Mouse (Mus musculus) midbrain, embryonic 13.5 days (tissue): Measurements from ENCODE around the gene Mfsd5. TPM values are rescaled to one million over a fixed set of nuclear protein-coding genes. Genes with fewer than 3 reads are reported as not detected.

Source experiments
- ATAC-seq: fragments of 200-750 bp; cut with Nextera tagmentation; 2 replicates; pipeline ENCODE4 v1.8.0; 2017; ENCODE audit warnings: mild to moderate bottlenecking, moderate TSS enrichment, moderate library complexity
- H3K27ac ChIP-seq: fragments of 300-500 bp; sonication (generic); 2 replicates; pipeline ENCODE4 v1.5.1; 2015; ENCODE audit warnings: inconsistent platforms, mild to moderate bottlenecking, moderate library complexity
- H3K27me3 ChIP-seq: fragments of 300-500 bp; sonication (generic); 2 replicates; pipeline ENCODE4 v1.6.1; 2015; ENCODE audit warnings: mild to moderate bottlenecking, inconsistent platforms
- H3K36me3 ChIP-seq: fragments of 300-500 bp; sonication (generic); 2 replicates; pipeline ENCODE4 v1.6.1; 2015; ENCODE audit warnings: mild to moderate bottlenecking, inconsistent platforms
- H3K4me1 ChIP-seq: fragments of 300-500 bp; sonication (generic); replicated peaks from 2 replicates; pipeline ENCODE4 v1.6.1; 2015; ENCODE audit warnings: inconsistent platforms
- H3K4me2 ChIP-seq: fragments of 300-500 bp; sonication (generic); replicated peaks from 2 replicates; pipeline ENCODE4 v1.6.1; 2015; ENCODE audit warnings: moderate library complexity, mild to moderate bottlenecking, inconsistent platforms
- H3K4me3 ChIP-seq: fragments of 300-500 bp; sonication (generic); replicated peaks from 2 replicates; pipeline ENCODE4 v1.5.1; 2015; ENCODE audit warnings: mild to moderate bottlenecking, inconsistent platforms
- H3K9ac ChIP-seq: fragments of 300-500 bp; sonication (generic); replicated peaks from 2 replicates; pipeline ENCODE4 v1.6.1; 2015; ENCODE audit warnings: mild to moderate bottlenecking, inconsistent platforms
- H3K9me3 ChIP-seq: fragments of 300-500 bp; sonication (generic); 2 replicates; pipeline ENCODE4 v1.6.1; 2016; ENCODE audit warnings: mild to moderate bottlenecking, inconsistent platforms
- WGBS: fragments of 180-500 bp; shearing (Covaris S2); methylation state at CpG from one replicate; pipeline ENCODE4 v1.1.7; 2015; 5-methylcytosine and 5-hydroxymethylcytosine counted together
- polyA plus RNA-seq: library from polyadenylated mRNA; unstranded; fragments of >200 nt; fragmentation: Nextera tagmentation; extraction: Ambion mirVana; gene quantifications from 2 replicates; pipeline ENCODE4 v1.2.1, GENCODE M21; 2015

Gene Mfsd5
- polyA plus RNA-seq, 1 experiment from 2014 or later: 53.4 TPM

- WGBS: 56% methylated on average over 5 of the region's 5 CpGs
Observed at GRCm38 (mm10) chr15:102250521-102250920, 28.7 kb upstream of the Mfsd5 start.

GRCm38 (mm10) chr15:102255547-102256255 is 23.6 kb upstream of the Mfsd5 start:
- Histone ChIP-seq H3K27me3 (peaks cover 82% of the 10 kb centered on the region), H3K9ac (no peak overlapping the region), H3K9me3 (no peaks in the 10 kb centered on the region), H3K27ac (no peak overlapping the region), H3K4me3 (no peak overlapping the region), H3K36me3 (no peaks in the 10 kb centered on the region), H3K4me2 (no peak overlapping the region), H3K4me1 (peaks cover 25% of the 10 kb centered on the region)
- whole genome bisulfite sequencing: 47% methylated on average over 13 of the region's 14 CpGs
- no peak for ATAC-seq

More at GRCm38 (mm10) chr15:102250521-102250920, 28.7 kb upstream of the Mfsd5 start:
- Histone ChIP-seq H3K4me1 (peaks cover 34% of the 10 kb centered on the region), H3K27ac (no peak overlapping the region), H3K4me2 (no peak overlapping the region), H3K9ac (no peak overlapping the region), H3K9me3 (no peaks in the 10 kb centered on the region), H3K4me3 (no peak overlapping the region), H3K36me3 (no peaks in the 10 kb centered on the region), H3K27me3 (peaks cover 79% of the 10 kb centered on the region)
- no peak for ATAC-seq

- H3K4me1 ChIP-seq: peaks cover 25% of the 10 kb centered on the region
- peak overlapping the region; percentile 90 for H3K4me2 ChIP-seq
- no peaks in the 10 kb centered on the region for H3K36me3 ChIP-seq
- no peaks in the 10 kb centered on the region for H3K9me3 ChIP-seq
- ATAC-seq: 0 out of 2 replicates have a peak, but pooled peaks have one; percentile 9
- H3K27ac ChIP-seq: no peak overlapping the region
- H3K4me3 ChIP-seq: peak overlapping the region; percentile 51
- 8% methylated on average over 22 of the region's 22 CpGs for WGBS
- peaks cover 74% of the 10 kb centered on the region for H3K27me3 ChIP-seq
- H3K9ac ChIP-seq: peak overlapping the region; percentile 69
Observed at GRCm38 (mm10) chr15:102256431-102257201, 22.6 kb upstream of the Mfsd5 start.

- H3K27me3 ChIP-seq: peaks cover 71% of the 10 kb centered on the region
- peak within 1 kb of the TSS; percentile 51 for H3K4me3 ChIP-seq
- no peaks in the 10 kb centered on the region for H3K36me3 ChIP-seq
- peak; percentile 40; the same call in 1 of the 2 replicates for ATAC-seq
- under 1% methylated on average over 37 of the region's 46 CpGs for WGBS
- H3K27ac ChIP-seq: no peak within 1 kb of the TSS
- peaks cover 25% of the 10 kb centered on the region for H3K4me1 ChIP-seq
- H3K9ac ChIP-seq: peak within 1 kb of the TSS; percentile 69
- no peaks in the 10 kb centered on the region for H3K9me3 ChIP-seq
- peak within 1 kb of the TSS; percentile 90 for H3K4me2 ChIP-seq
Observed at GRCm38 (mm10) chr15:102257202-102258075, 21.8 kb upstream of the Mfsd5 start, which contains the start of gene Rarg. Rarg (minus strand) TSS chr15:102257517.

DNA sequence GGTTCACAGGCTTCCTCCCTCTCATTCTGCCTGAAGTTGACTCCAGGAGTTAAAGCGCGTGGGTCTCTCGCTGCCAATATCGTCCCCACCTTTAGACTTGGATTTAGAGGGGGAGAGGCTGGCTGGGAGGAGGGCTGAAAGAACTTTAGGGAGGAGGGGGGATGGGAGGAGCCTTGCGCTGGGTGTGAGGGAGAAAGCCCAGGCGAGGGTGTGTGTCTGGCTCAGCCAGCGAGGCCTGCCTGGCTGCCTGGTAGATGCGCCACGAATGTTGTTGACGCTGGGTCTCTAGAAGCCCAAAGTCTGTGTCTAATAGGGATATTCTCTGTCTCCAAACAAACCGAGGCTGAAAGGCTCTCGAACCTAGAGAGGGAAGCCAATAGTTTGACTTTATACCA is 21.2 kb upstream of the Mfsd5 start:
- Histone ChIP-seq H3K9ac (0 out of 2 replicates have a peak overlapping the region, but pooled peaks have one; percentile 32), H3K27me3 (peaks cover 69% of the 10 kb centered on the region), H3K4me2 (peak overlapping the region; percentile 90), H3K4me1 (peaks cover 25% of the 10 kb centered on the region), H3K27ac (no peak overlapping the region), H3K9me3 (no peaks in the 10 kb centered on the region), H3K36me3 (no peaks in the 10 kb centered on the region), H3K4me3 (peak overlapping the region; percentile 51)
- no peak for ATAC-seq
- 4% methylated on average over 12 of the region's 12 CpGs for WGBS

- Histone ChIP-seq H3K27ac (no peak overlapping the region), H3K9me3 (no peaks in the 10 kb centered on the region), H3K4me1 (peaks cover 25% of the 10 kb centered on the region), H3K27me3 (peaks cover 65% of the 10 kb centered on the region), H3K9ac (0 out of 2 replicates have a peak overlapping the region, but pooled peaks have one; percentile 32), H3K36me3 (no peaks in the 10 kb centered on the region), H3K4me3 (no peak overlapping the region), H3K4me2 (no peak overlapping the region)
- 0 out of 2 replicates have a peak, but pooled peaks have one; percentile 28 for ATAC-seq
- 9% methylated on average over 11 of the region's 11 CpGs for WGBS
Observed at GRCm38 (mm10) chr15:102258581-102259253, 20.5 kb upstream of the Mfsd5 start.

GRCm38 (mm10) chr15:102262582-102262981 is 16.7 kb upstream of the Mfsd5 start:
- 47% methylated on average over 7 of the region's 7 CpGs for WGBS
- no peaks in the 10 kb centered on the region for H3K9me3 ChIP-seq
- peaks cover 31% of the 10 kb centered on the region for H3K27me3 ChIP-seq
- H3K36me3 ChIP-seq: no peaks in the 10 kb centered on the region
- no peak overlapping the region for H3K4me3 ChIP-seq
- H3K27ac ChIP-seq: no peak overlapping the region
- H3K9ac ChIP-seq: no peak overlapping the region
- H3K4me1 ChIP-seq: peaks cover 15% of the 10 kb centered on the region
- no peak for ATAC-seq
- no peak overlapping the region for H3K4me2 ChIP-seq

- H3K4me1 ChIP-seq: peaks cover 11% of the 10 kb centered on the region
- WGBS: 72% methylated on average over 2 of the region's 2 CpGs
- ATAC-seq: no peak
Observed at GRCm38 (mm10) chr15:102263037-102263436, 16.2 kb upstream of the Mfsd5 start.

GRCm38 (mm10) chr15:102265548-102265947 is 13.7 kb upstream of the Mfsd5 start:
- Histone ChIP-seq H3K36me3 (no peaks in the 10 kb centered on the region), H3K27me3 (peaks cover 17% of the 10 kb centered on the region), H3K4me2 (no peak overlapping the region), H3K9ac (no peak overlapping the region), H3K4me1 (peaks cover 5% of the 10 kb centered on the region), H3K4me3 (no peak overlapping the region), H3K27ac (no peak overlapping the region), H3K9me3 (no peaks in the 10 kb centered on the region)
- WGBS: 92% methylated on average over 5 of the region's 5 CpGs
- ATAC-seq: no peak

More at GRCm38 (mm10) chr15:102263037-102263436, 16.2 kb upstream of the Mfsd5 start:
- no peaks in the 10 kb centered on the region for H3K36me3 ChIP-seq
- peaks cover 27% of the 10 kb centered on the region for H3K27me3 ChIP-seq
- no peak overlapping the region for H3K4me2 ChIP-seq
- H3K9ac ChIP-seq: no peak overlapping the region
- H3K4me3 ChIP-seq: no peak overlapping the region
- no peak overlapping the region for H3K27ac ChIP-seq
- H3K9me3 ChIP-seq: no peaks in the 10 kb centered on the region

DNA sequence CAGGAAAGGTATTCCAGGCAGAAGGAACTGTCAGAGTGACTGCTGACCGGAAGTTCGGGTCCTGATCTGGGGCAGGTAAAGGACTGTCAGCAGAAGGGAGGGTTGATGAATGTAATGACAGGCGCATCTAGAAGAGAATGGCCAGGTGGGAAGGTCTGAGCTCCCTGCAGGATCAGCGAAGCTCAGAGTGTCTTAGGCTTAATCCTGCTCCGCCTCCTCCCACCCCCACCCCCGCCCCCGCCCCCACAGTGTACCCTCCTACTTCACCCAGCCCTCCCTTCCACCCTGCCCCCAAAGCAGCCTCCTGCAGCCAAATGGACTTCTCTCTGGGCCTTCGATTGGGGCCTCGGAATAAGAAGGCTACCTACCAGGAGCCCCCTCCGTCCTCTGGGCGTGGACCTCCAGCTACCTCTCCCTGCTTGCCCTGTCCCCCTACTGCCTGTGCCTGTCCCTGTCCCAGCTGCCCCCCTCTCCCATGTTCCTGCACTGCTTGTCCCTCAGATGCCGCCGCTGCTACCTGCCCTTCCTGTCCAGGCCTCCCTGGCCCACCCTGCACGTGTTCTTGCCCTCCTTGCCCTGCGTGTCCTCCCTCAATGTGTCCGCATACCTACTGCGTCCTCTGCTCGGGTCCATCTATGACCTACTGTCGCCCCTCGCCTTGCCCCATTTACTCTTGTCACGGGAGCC is 8.8 kb upstream of the Mfsd5 start, which contains the start of gene Gm9918:
Gene Gm9918, plus strand, starts transcription at position 290 of the 687 bp plus-strand sequence.
- Histone ChIP-seq H3K4me3 (no peak within 1 kb of the TSS; the same call in 1 of the 2 replicates), H3K9me3 (no peaks in the 10 kb centered on the region), H3K27ac (no peak within 1 kb of the TSS), H3K36me3 (no peaks in the 10 kb centered on the region), H3K4me1 (peaks cover 9% of the 10 kb centered on the region), H3K27me3 (peaks cover 23% of the 10 kb centered on the region), H3K4me2 (peak within 1 kb of the TSS; percentile 38), H3K9ac (peak within 1 kb of the TSS; percentile 50; the same call in 1 of the 2 replicates)
- WGBS: 6% methylated on average over 21 of the region's 21 CpGs
- ATAC-seq: no peak
